Mouse (Mus musculus) heart, postnatal 0 days (tissue): ENCODE data around the gene Ewsr1.

Source experiments
- CTCF ChIP-seq: IDR thresholded peaks from 2 replicates; pipeline ENCODE4 v1.5.1; 2016; ENCODE audit warnings: antibody characterized with exemption, control low read depth, low read depth
- EP300 ChIP-seq: IDR thresholded peaks from 2 replicates; pipeline ENCODE4 v1.6.1; 2016; ENCODE audit warnings: antibody characterized with exemption, low read depth

DNA sequence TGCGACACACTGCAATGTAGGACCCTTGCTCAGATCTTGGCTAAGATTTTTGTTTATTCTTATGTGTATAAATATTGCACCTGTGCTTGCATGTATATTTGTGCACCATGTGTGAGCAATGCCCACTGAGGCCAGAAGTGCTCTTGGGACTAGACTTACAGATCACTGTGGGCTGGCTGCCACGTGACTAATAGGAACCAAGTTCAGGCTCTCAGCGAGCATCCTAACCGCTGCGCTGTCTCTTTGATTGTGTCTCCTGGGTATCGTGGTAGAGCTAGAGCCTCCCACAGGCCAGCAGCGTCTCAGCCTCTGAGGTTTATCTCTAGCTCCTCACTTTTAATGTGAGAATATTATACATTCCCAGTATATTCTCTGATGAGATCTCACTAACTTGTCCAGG lies 14.6 kb upstream of the Ewsr1 start:
- TF ChIP-seq CTCF (no peak), EP300 (no peak)
